Mouse (Mus musculus) forebrain, embryonic 11.5 days (tissue): ENCODE measurements at regions not wholly inside any gene's neighbourhood (a gene's known extent, or its start where the extent isn't known, plus 50 kb on each side); places are given as distances from the start of the nearest gene placed in this dataset.
A peak's percentile ranks its signal among the peaks of the same experiment; 100 is the strongest.

Source experiments
- ATAC-seq: fragments of 200-750 bp; cut with Nextera tagmentation; replicated peaks from 2 replicates; pipeline ENCODE4 v1.8.0; 2017; ENCODE audit warnings: moderate TSS enrichment; ENCODE audit not compliant: low FRiP score
- DNase-seq: peaks from one replicate; pipeline ENCODE4 v3.0.0-alpha.2; 2017; ENCODE audit warnings: low spot score
- H3K27ac ChIP-seq: fragments of 300-500 bp; sonication (generic); 2 replicates; pipeline ENCODE4 v1.5.1; 2014; ENCODE audit warnings: low read depth, low read length
- H3K27me3 ChIP-seq: fragments of 300-500 bp; sonication (generic); 2 replicates; pipeline ENCODE4 v1.6.1; 2014; ENCODE audit warnings: mild to moderate bottlenecking, low read length, mixed read lengths; ENCODE audit not compliant: control insufficient read depth, insufficient read depth
- H3K36me3 ChIP-seq: fragments of 300-500 bp; sonication (generic); 2 replicates; pipeline ENCODE4 v1.6.1; 2014; ENCODE audit warnings: mild to moderate bottlenecking, low read length, moderate library complexity, mixed read lengths; ENCODE audit not compliant: control insufficient read depth, insufficient read depth
- H3K4me1 ChIP-seq: fragments of 300-500 bp; sonication (generic); replicated peaks from 2 replicates; pipeline ENCODE4 v1.6.1; 2014; ENCODE audit warnings: low read length, mixed read lengths; ENCODE audit not compliant: control insufficient read depth, insufficient read depth
- H3K4me2 ChIP-seq: fragments of 300-500 bp; sonication (generic); 2 replicates; pipeline ENCODE4 v1.6.1; 2014; ENCODE audit warnings: low read depth, mild to moderate bottlenecking, low read length, moderate library complexity, mixed read lengths; ENCODE audit not compliant: severe bottlenecking
- H3K4me3 ChIP-seq: fragments of 300-500 bp; sonication (generic); 2 replicates; pipeline ENCODE4 v1.5.1; 2014; ENCODE audit warnings: low read depth, low read length
- H3K9ac ChIP-seq: fragments of 300-500 bp; sonication (generic); 2 replicates; pipeline ENCODE4 v1.6.1; 2014; ENCODE audit warnings: low read length
- H3K9me3 ChIP-seq: fragments of 300-500 bp; sonication (generic); 2 replicates; pipeline ENCODE4 v1.6.1; 2016; ENCODE audit warnings: low read length, mixed read lengths; ENCODE audit not compliant: control insufficient read depth
- WGBS: fragments of 180-500 bp; shearing (Covaris S2); extraction: QIAGEN DNeasy Blood & Tissue Kit; methylation state at CpG from one replicate; pipeline ENCODE4 v1.1.7; 2014; 5-methylcytosine and 5-hydroxymethylcytosine counted together

DNA sequence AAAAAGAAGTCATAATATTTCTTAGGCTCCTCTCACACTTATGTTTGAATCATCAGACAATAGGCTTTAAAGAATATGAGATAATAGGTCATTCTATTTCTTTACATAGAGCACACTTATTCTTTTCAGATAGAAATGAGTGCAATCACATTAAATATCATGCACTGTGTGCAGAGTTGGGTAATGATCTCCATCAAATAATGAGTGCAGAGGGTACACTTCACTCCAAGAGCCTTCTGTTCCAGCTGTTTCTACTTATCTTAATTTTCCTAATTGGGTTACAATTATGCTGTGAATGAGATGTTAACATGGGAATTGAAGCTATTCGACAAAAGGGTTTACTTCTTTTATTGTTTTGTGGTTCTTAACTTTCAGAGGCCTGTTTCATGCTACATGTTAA is 707.5 kb upstream of the Mdga2 start:
- no peaks in the 10 kb centered on the region for H3K9me3 ChIP-seq
- no peak overlapping the region for H3K4me3 ChIP-seq
- no peaks in the 10 kb centered on the region for H3K36me3 ChIP-seq
- no peak overlapping the region for H3K9ac ChIP-seq
- 78% methylated on average over 1 of the region's 1 CpGs for WGBS
- DNase-seq (no peak), ATAC-seq (no peak)
- no peak overlapping the region for H3K27ac ChIP-seq
- H3K4me1 ChIP-seq, result no peaks in the 10 kb centered on the region
- H3K27me3 ChIP-seq, result no peaks in the 10 kb centered on the region
- no peak overlapping the region for H3K4me2 ChIP-seq

DNA sequence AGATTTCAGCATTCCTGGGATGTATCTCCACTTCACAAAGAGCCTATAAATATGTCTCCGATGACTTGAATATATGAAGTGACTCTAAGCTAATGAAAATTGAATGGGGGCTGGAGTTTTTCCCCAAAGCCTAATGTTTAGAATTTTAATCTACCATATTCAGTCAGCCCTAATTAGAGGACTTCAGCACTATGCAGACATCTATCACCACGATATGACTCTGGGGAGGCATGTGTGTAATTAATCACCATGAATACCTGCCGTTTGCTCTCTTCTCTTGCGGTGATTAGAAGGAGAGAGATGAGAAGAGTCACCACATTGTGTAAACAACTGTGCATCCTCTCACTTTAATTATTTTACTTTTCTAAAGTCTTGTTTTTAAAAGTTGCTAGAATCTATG is 692.3 kb upstream of the Mdga2 start:
- no peak overlapping the region for H3K9ac ChIP-seq
- H3K9me3 ChIP-seq, result no peaks in the 10 kb centered on the region
- H3K4me3 ChIP-seq, result no peak overlapping the region
- H3K36me3 ChIP-seq, result no peaks in the 10 kb centered on the region
- no peak overlapping the region for H3K4me2 ChIP-seq
- H3K27me3 ChIP-seq, result no peaks in the 10 kb centered on the region
- DNase-seq (no peak), ATAC-seq (0 out of 2 replicates have a peak, but pooled peaks have one; percentile 44)
- H3K27ac ChIP-seq, result no peak overlapping the region
- H3K4me1 ChIP-seq, result no peaks in the 10 kb centered on the region
- WGBS, result 74% methylated on average over 4 of the region's 4 CpGs

DNA sequence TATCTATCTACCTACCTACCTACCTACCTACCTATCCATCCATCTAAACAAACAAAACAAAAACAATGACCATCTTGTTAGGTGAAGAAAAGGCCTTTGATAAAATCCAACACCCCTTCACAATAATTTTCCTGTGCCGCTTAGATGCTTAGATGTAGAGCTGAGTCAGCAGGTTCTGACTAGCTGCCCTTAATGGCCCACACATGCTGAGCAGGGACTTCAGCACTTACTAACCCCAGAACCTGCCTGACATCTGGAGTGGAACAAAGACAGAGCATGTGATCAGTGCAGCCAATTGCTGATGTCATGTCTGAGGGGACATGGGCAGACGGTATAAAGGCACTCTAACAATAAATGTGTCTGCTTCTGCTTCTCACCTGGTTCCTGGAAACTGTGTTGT is 664.9 kb upstream of the Mdga2 start:
- WGBS, result 77% methylated on average over 2 of the region's 2 CpGs

DNA sequence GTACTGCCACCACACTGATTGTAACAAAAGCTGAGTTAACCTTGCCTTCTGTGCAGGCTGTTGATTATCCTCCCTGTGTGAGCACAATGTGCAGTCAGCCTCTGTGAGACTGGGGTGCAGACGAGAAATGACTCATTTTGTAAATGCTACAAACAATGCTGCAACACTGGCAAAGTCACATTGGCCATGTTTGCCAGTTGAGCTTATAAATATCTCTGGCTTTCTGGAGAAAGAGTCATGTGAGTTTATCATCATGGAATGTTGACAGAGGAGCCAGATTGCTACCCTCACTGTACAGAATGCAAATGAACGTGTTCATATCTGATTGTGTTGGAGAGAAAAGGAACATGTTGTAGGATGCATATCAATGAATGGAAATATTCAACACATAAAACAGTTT is 640.3 kb upstream of the Mdga2 start:
- Histone ChIP-seq H3K9ac (no peak overlapping the region), H3K4me1 (no peaks in the 10 kb centered on the region), H3K9me3 (no peaks in the 10 kb centered on the region), H3K4me2 (no peak overlapping the region), H3K36me3 (no peaks in the 10 kb centered on the region), H3K27me3 (no peaks in the 10 kb centered on the region), H3K27ac (no peak overlapping the region), H3K4me3 (no peak overlapping the region)
- ATAC-seq (no peak), DNase-seq (no peak)
- 80% methylated on average over 2 of the region's 2 CpGs for WGBS

More for the DNA sequence above, 664.9 kb upstream of the Mdga2 start:
- Histone ChIP-seq H3K27me3 (no peaks in the 10 kb centered on the region), H3K36me3 (no peaks in the 10 kb centered on the region), H3K4me3 (no peak overlapping the region), H3K9me3 (no peaks in the 10 kb centered on the region), H3K4me1 (no peaks in the 10 kb centered on the region), H3K27ac (no peak overlapping the region), H3K9ac (no peak overlapping the region), H3K4me2 (no peak overlapping the region)
- no peak for ATAC-seq
- DNase-seq, result no peak

DNA sequence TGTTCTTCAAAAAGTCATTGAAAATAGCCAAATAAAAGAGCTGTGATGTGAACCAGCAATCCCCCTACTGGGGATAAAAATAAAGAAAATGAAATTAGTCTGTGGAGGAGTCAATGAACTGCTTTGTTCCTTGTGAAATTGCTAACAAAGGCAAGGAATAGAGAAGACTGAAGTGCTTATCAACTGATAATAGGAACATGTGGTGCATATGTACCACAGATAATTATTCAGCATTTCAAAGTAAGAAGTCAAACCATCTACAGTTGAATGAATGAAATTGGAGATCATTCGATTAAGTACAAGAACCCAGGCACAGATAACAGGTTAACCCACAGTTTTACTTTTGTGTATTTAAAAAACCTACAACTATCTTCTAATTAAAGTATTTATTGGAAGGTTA is 638.4 kb upstream of the Mdga2 start:
- Histone ChIP-seq H3K27ac (no peak overlapping the region), H3K4me3 (no peak overlapping the region), H3K36me3 (no peaks in the 10 kb centered on the region), H3K27me3 (no peaks in the 10 kb centered on the region), H3K4me1 (no peaks in the 10 kb centered on the region), H3K4me2 (no peak overlapping the region), H3K9me3 (no peaks in the 10 kb centered on the region), H3K9ac (no peak overlapping the region)
- ATAC-seq, result no peak
- DNase-seq, result no peak
- WGBS, result 87% methylated on average over 1 of the region's 1 CpGs

DNA sequence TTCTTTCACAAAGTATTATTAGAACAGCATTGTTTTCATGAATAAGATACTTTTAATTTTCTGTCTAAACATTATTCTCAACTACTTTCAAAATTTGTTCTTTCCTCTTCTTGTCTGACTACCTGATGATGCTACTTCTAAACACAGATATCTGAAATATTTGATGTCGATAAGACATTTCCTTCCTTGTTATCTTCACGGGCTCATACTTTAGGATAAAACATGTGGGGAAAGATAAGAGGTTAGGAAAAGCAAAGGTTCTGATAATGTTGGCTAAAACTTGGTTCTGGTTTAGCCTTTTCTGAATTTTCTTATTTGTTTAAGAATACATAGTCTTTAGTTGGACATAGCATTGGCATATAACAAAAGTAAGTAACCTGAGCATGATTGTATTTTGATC is 630.3 kb upstream of the Mdga2 start:
- H3K4me1 ChIP-seq, result no peaks in the 10 kb centered on the region
- no peak overlapping the region for H3K4me2 ChIP-seq
- no peaks in the 10 kb centered on the region for H3K9me3 ChIP-seq
- DNase-seq (no peak), ATAC-seq (no peak)
- H3K27ac ChIP-seq, result no peak overlapping the region
- H3K4me3 ChIP-seq, result no peak overlapping the region
- no peak overlapping the region for H3K9ac ChIP-seq
- no peaks in the 10 kb centered on the region for H3K36me3 ChIP-seq
- WGBS, result 90% methylated on average over 2 of the region's 2 CpGs
- no peaks in the 10 kb centered on the region for H3K27me3 ChIP-seq

DNA sequence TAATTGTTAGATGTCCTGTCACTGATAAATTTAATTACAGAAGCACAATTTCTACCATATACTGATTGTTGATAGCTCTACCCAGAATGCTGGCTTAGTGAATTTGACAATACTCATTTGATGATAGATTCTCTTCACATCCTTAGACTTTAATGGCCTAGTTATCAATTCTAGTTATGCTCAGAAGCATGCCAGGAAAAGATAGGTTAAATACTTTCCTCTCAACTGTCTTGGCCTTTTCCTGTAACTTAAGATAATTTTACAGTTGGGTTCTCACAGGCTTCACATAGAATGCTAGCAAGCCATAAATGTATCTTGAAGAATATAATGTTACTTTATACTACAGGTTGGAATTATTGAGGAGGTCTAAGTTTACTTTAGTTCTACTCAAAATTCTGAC is 625.2 kb upstream of the Mdga2 start:
- no peak overlapping the region for H3K9ac ChIP-seq
- ATAC-seq, result no peak
- no peaks in the 10 kb centered on the region for H3K27me3 ChIP-seq
- H3K27ac ChIP-seq, result no peak overlapping the region
- H3K4me1 ChIP-seq, result no peaks in the 10 kb centered on the region
- H3K4me3 ChIP-seq, result no peak overlapping the region
- no peak overlapping the region for H3K4me2 ChIP-seq
- H3K9me3 ChIP-seq, result no peaks in the 10 kb centered on the region
- no peaks in the 10 kb centered on the region for H3K36me3 ChIP-seq
- DNase-seq, result no peak

DNA sequence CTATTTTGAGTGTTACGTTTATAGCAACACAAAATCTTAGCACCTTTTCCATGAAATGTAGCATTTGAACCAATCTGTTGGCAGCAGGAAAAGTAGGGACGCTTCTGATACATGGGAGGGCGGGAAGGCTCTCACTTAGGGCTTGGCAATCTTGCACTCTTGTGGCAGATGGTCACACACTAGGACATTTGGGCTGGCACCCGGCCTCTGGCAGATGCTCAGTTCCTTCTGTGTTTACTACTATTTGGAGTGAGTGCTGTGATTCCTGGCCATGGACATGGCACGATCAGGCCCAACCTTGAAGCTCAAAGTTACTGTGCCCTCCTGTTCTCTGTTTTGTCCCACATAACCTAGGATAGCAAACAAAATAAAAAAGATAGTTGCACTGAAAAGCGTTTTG is 581.9 kb upstream of the Mdga2 start:
- 88% methylated on average over 6 of the region's 6 CpGs for WGBS
- ATAC-seq (no peak), DNase-seq (no peak)
- H3K4me1 ChIP-seq, result no peaks in the 10 kb centered on the region
- no peak overlapping the region for H3K9ac ChIP-seq
- H3K4me3 ChIP-seq, result no peak overlapping the region
- no peaks in the 10 kb centered on the region for H3K27me3 ChIP-seq
- no peak overlapping the region for H3K4me2 ChIP-seq
- no peaks in the 10 kb centered on the region for H3K9me3 ChIP-seq
- no peaks in the 10 kb centered on the region for H3K36me3 ChIP-seq
- H3K27ac ChIP-seq, result no peak overlapping the region

DNA sequence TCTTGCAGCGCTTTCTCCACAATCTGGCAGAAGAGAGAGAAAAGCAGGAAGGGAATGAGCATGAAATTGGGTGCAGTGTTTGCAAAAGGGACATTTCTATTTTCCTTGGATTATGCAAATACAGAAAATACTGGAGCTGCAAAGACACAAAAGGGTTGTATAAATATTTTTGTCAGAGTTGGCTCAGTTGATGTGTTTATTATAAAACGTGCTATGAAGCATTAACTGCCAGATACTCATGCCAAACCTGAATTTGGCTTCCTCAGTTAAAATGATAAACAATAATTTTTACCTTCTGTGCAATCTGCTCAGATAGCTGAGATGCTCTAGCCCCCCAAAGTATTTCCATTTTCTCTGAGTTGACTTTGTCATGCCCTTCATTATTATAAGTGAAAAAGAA is 577.4 kb upstream of the Mdga2 start:
- H3K36me3 ChIP-seq, result no peaks in the 10 kb centered on the region
- no peak for ATAC-seq
- H3K9ac ChIP-seq, result no peak overlapping the region
- H3K4me3 ChIP-seq, result no peak overlapping the region
- no peaks in the 10 kb centered on the region for H3K27me3 ChIP-seq
- no peaks in the 10 kb centered on the region for H3K4me1 ChIP-seq
- no peak overlapping the region for H3K4me2 ChIP-seq
- H3K9me3 ChIP-seq, result no peaks in the 10 kb centered on the region
- no peak for DNase-seq
- 78% methylated on average over 2 of the region's 2 CpGs for WGBS
- H3K27ac ChIP-seq, result no peak overlapping the region
